Mouse (Mus musculus) ES-Bruce4 (cell line): ENCODE results near the gene Ceacam16.

ENCODE experiments used
- CTCF ChIP-seq: IDR thresholded peaks from one replicate; pipeline ENCODE4 v1.8.1; 2011; ENCODE audit warnings: low read depth, low read length
- EP300 ChIP-seq: IDR thresholded peaks from 2 replicates; pipeline ENCODE4 v1.6.1; 2011; ENCODE audit warnings: low read depth, low read length; ENCODE audit not compliant: insufficient read depth
- POLR2A ChIP-seq: IDR thresholded peaks from one replicate; pipeline ENCODE4 v1.8.1; 2011; ENCODE audit warnings: low read length; ENCODE audit not compliant: insufficient read depth

DNA sequence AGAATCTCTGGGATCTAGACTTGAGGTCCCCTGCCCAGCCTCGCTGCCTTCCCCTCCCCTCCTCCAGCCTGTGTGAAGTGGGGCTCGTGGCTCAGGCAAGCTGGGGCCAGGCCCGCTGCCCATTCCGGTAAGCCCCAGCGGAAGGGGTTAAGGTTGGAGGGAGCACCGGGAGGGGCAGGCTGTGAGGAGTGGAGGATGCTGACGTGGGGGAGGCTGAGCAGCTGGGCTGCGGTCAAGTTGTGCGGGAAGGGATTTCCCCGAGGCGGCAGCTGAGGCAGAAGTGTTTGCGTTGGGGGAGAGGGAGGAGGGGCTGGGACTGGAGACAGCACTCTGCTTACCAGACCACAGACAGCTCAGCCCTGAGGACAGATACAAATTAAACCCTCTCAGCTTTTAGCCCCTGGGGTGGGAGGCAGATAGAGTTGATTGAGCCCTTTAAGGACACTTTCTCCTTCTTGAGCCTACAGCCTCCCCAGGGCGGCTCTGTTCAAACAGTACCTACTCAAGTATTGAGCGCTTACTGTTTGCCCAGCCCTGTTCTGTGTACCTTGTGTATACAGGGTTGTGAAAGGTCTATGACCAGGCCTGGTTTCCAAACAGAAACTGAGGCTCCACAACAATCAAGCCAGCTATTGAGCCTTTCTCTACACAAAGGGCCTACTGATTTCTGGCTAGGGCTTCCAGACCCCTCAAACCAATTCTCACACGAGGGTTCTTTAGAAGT is 43.6 kb downstream of the Ceacam16 start:
- TF ChIP-seq POLR2A = no peak
- TF ChIP-seq CTCF = no peak
- TF ChIP-seq EP300 = peak; percentile 98
